Mouse (Mus musculus) neural tube, embryonic 15.5 days (tissue): ENCODE measurements around the gene Cpm. TPM values are rescaled to one million over a fixed set of nuclear protein-coding genes. Genes with fewer than 3 reads are reported as not detected.

Source experiments
- ATAC-seq: fragments of 200-750 bp; cut with Nextera tagmentation; 2 replicates; pipeline ENCODE4 v1.8.0; 2017; ENCODE audit warnings: mild to moderate bottlenecking, moderate TSS enrichment, moderate library complexity; ENCODE audit not compliant: low FRiP score
- H3K27ac ChIP-seq: fragments of 300-500 bp; sonication (generic); replicated peaks from 2 replicates; pipeline ENCODE4 v1.5.1; 2015; ENCODE audit warnings: mild to moderate bottlenecking, inconsistent platforms
- H3K27me3 ChIP-seq: fragments of 300-500 bp; sonication (generic); replicated peaks from 2 replicates; pipeline ENCODE4 v1.6.1; 2015; ENCODE audit warnings: inconsistent platforms
- H3K36me3 ChIP-seq: fragments of 300-500 bp; sonication (generic); 2 replicates; pipeline ENCODE4 v1.6.1; 2015; ENCODE audit warnings: inconsistent platforms
- H3K4me1 ChIP-seq: fragments of 300-500 bp; sonication (generic); 2 replicates; pipeline ENCODE4 v1.6.1; 2015; ENCODE audit warnings: inconsistent platforms
- H3K4me2 ChIP-seq: fragments of 300-500 bp; sonication (generic); 2 replicates; pipeline ENCODE4 v1.6.1; 2015; ENCODE audit warnings: inconsistent platforms, mild to moderate bottlenecking, moderate library complexity
- H3K4me3 ChIP-seq: fragments of 300-500 bp; sonication (generic); replicated peaks from 2 replicates; pipeline ENCODE4 v1.5.1; 2015; ENCODE audit warnings: mild to moderate bottlenecking, inconsistent platforms
- H3K9ac ChIP-seq: fragments of 300-500 bp; sonication (generic); replicated peaks from 2 replicates; pipeline ENCODE4 v1.6.1; 2015; ENCODE audit warnings: mild to moderate bottlenecking, inconsistent platforms
- H3K9me3 ChIP-seq: fragments of 300-500 bp; sonication (generic); replicated peaks from 2 replicates; pipeline ENCODE4 v1.6.1; 2016; ENCODE audit warnings: inconsistent platforms
- WGBS: fragments of 180-500 bp; shearing (Covaris S2); methylation state at CpG from one replicate; pipeline ENCODE4 v1.1.7; 2015; ENCODE audit warnings: mixed read lengths; 5-methylcytosine and 5-hydroxymethylcytosine counted together
- polyA plus RNA-seq: library from polyadenylated mRNA; unstranded; fragments of >200 nt; fragmentation: Nextera tagmentation; extraction: Ambion mirVana; gene quantifications from 2 replicates; pipeline ENCODE4 v1.2.1, GENCODE M21; 2015

Cpm gene
- polyA plus RNA-seq, 1 experiment from 2014 or later = 4.1 TPM

GRCm38 (mm10) chr10:117672693-117673092 is 43.4 kb downstream of the Cpm start:
- no peak overlapping the region for H3K4me2 ChIP-seq
- no peak for ATAC-seq
- no peaks in the 10 kb centered on the region for H3K36me3 ChIP-seq
- H3K9ac ChIP-seq = no peak overlapping the region
- H3K27ac ChIP-seq = no peak overlapping the region
- no peaks in the 10 kb centered on the region for H3K9me3 ChIP-seq
- H3K4me1 ChIP-seq = peaks cover 15% of the 10 kb centered on the region
- 53% methylated on average over 7 of the region's 7 CpGs for WGBS
- H3K27me3 ChIP-seq = no peaks in the 10 kb centered on the region
- H3K4me3 ChIP-seq = no peak overlapping the region

GRCm38 (mm10) chr10:117673913-117674312 is 44.6 kb downstream of the Cpm start:
- no peak for ATAC-seq
- H3K27me3 ChIP-seq = no peaks in the 10 kb centered on the region
- H3K4me3 ChIP-seq = no peak overlapping the region
- 91% methylated on average over 1 of the region's 1 CpGs for WGBS
- H3K9me3 ChIP-seq = no peaks in the 10 kb centered on the region
- H3K36me3 ChIP-seq = no peaks in the 10 kb centered on the region
- no peak overlapping the region for H3K4me2 ChIP-seq
- no peak overlapping the region for H3K27ac ChIP-seq
- no peak overlapping the region for H3K9ac ChIP-seq
- peaks cover 15% of the 10 kb centered on the region for H3K4me1 ChIP-seq

GRCm38 (mm10) chr10:117674359-117675019 is 45.2 kb downstream of the Cpm start:
- no peak for ATAC-seq
- 82% methylated on average over 3 of the region's 3 CpGs for WGBS
- no peaks in the 10 kb centered on the region for H3K36me3 ChIP-seq
- H3K4me3 ChIP-seq = no peak overlapping the region
- no peak overlapping the region for H3K9ac ChIP-seq
- H3K27ac ChIP-seq = no peak overlapping the region
- no peak overlapping the region for H3K4me2 ChIP-seq
- H3K27me3 ChIP-seq = no peaks in the 10 kb centered on the region
- H3K9me3 ChIP-seq = no peaks in the 10 kb centered on the region
- peaks cover 15% of the 10 kb centered on the region for H3K4me1 ChIP-seq

- no peaks in the 10 kb centered on the region for H3K9me3 ChIP-seq
- 28% methylated on average over 20 of the region's 20 CpGs for WGBS
- peak overlapping the region; percentile 53 for H3K9ac ChIP-seq
- peak overlapping the region; percentile 69 for H3K4me2 ChIP-seq
- peak overlapping the region; percentile 44 for H3K4me3 ChIP-seq
- H3K27me3 ChIP-seq = no peaks in the 10 kb centered on the region
- H3K27ac ChIP-seq = peak overlapping the region; percentile 91
- peak; percentile 91 for ATAC-seq
- no peaks in the 10 kb centered on the region for H3K36me3 ChIP-seq
- H3K4me1 ChIP-seq = peaks cover 15% of the 10 kb centered on the region
Observed at GRCm38 (mm10) chr10:117675096-117676035, 46.1 kb downstream of the Cpm start.

- peak overlapping the region; percentile 53 for H3K9ac ChIP-seq
- no peaks in the 10 kb centered on the region for H3K36me3 ChIP-seq
- no peaks in the 10 kb centered on the region for H3K27me3 ChIP-seq
- no peaks in the 10 kb centered on the region for H3K9me3 ChIP-seq
- peak; percentile 85 for ATAC-seq
- H3K4me3 ChIP-seq = peak overlapping the region; percentile 44
- peak overlapping the region; percentile 69 for H3K4me2 ChIP-seq
- peaks cover 15% of the 10 kb centered on the region for H3K4me1 ChIP-seq
- peak overlapping the region; percentile 91 for H3K27ac ChIP-seq
- WGBS = 21% methylated on average over 19 of the region's 19 CpGs
Observed at GRCm38 (mm10) chr10:117676036-117676643, 46.8 kb downstream of the Cpm start.

GRCm38 (mm10) chr10:117676644-117677313 is 47.5 kb downstream of the Cpm start:
- no peaks in the 10 kb centered on the region for H3K36me3 ChIP-seq
- H3K4me2 ChIP-seq = peak overlapping the region; percentile 69
- H3K9me3 ChIP-seq = no peaks in the 10 kb centered on the region
- H3K4me1 ChIP-seq = peaks cover 15% of the 10 kb centered on the region
- H3K9ac ChIP-seq = peak overlapping the region; percentile 53
- 17% methylated on average over 17 of the region's 17 CpGs for WGBS
- peak; percentile 46 for ATAC-seq
- no peaks in the 10 kb centered on the region for H3K27me3 ChIP-seq
- peak overlapping the region; percentile 44 for H3K4me3 ChIP-seq
- H3K27ac ChIP-seq = peak overlapping the region; percentile 91

GRCm38 (mm10) chr10:117677494-117678236 is 48.4 kb downstream of the Cpm start:
- Histone ChIP-seq H3K4me3 (no peak overlapping the region), H3K9ac (no peak overlapping the region), H3K27ac (no peak overlapping the region), H3K4me2 (no peak overlapping the region), H3K27me3 (no peaks in the 10 kb centered on the region), H3K4me1 (peaks cover 15% of the 10 kb centered on the region), H3K9me3 (no peaks in the 10 kb centered on the region), H3K36me3 (no peaks in the 10 kb centered on the region)
- ATAC-seq = no peak
- WGBS = 84% methylated on average over 13 of the region's 13 CpGs

GRCm38 (mm10) chr10:117678357-117678756 is 49.1 kb downstream of the Cpm start:
- ATAC-seq = no peak
- H3K36me3 ChIP-seq = no peaks in the 10 kb centered on the region
- peaks cover 15% of the 10 kb centered on the region for H3K4me1 ChIP-seq
- H3K27me3 ChIP-seq = no peaks in the 10 kb centered on the region
- H3K4me2 ChIP-seq = no peak overlapping the region
- 86% methylated on average over 5 of the region's 5 CpGs for WGBS
- H3K9ac ChIP-seq = no peak overlapping the region
- H3K9me3 ChIP-seq = no peaks in the 10 kb centered on the region
- H3K4me3 ChIP-seq = no peak overlapping the region
- no peak overlapping the region for H3K27ac ChIP-seq

- Histone ChIP-seq H3K4me2 (no peak overlapping the region), H3K4me3 (no peak overlapping the region), H3K36me3 (no peaks in the 10 kb centered on the region), H3K9me3 (no peaks in the 10 kb centered on the region), H3K4me1 (peaks cover 15% of the 10 kb centered on the region), H3K27me3 (no peaks in the 10 kb centered on the region), H3K9ac (no peak overlapping the region), H3K27ac (no peak overlapping the region)
- WGBS = 85% methylated on average over 5 of the region's 5 CpGs
- no peak for ATAC-seq
Observed at GRCm38 (mm10) chr10:117679029-117679686, 49.9 kb downstream of the Cpm start.

- no peak overlapping the region for H3K27ac ChIP-seq
- no peak overlapping the region for H3K9ac ChIP-seq
- no peak overlapping the region for H3K4me2 ChIP-seq
- 94% methylated on average over 14 of the region's 14 CpGs for WGBS
- H3K36me3 ChIP-seq = no peaks in the 10 kb centered on the region
- ATAC-seq = no peak
- H3K9me3 ChIP-seq = no peaks in the 10 kb centered on the region
- peaks cover 15% of the 10 kb centered on the region for H3K4me1 ChIP-seq
- no peaks in the 10 kb centered on the region for H3K27me3 ChIP-seq
- H3K4me3 ChIP-seq = no peak overlapping the region
Observed at GRCm38 (mm10) chr10:117679963-117680473, 50.7 kb downstream of the Cpm start.
